Mouse (Mus musculus) midbrain, embryonic 13.5 days (tissue): ENCODE measurements around the gene Vmn1r193. TPM values are rescaled to one million over a fixed set of nuclear protein-coding genes. Genes with fewer than 3 reads are reported as not detected.
"Not testable (repeated sequence)": the region's sequence is repeated elsewhere in the genome, so short reads cannot be mapped to it uniquely, and the experiment has no call there.

Experiments used
- ATAC-seq: fragments of 200-750 bp; cut with Nextera tagmentation; 2 replicates; pipeline ENCODE4 v1.8.0; 2017; ENCODE audit warnings: mild to moderate bottlenecking, moderate TSS enrichment, moderate library complexity
- H3K27ac ChIP-seq: fragments of 300-500 bp; sonication (generic); 2 replicates; pipeline ENCODE4 v1.5.1; 2015; ENCODE audit warnings: inconsistent platforms, mild to moderate bottlenecking, moderate library complexity
- H3K27me3 ChIP-seq: fragments of 300-500 bp; sonication (generic); 2 replicates; pipeline ENCODE4 v1.6.1; 2015; ENCODE audit warnings: mild to moderate bottlenecking, inconsistent platforms
- H3K36me3 ChIP-seq: fragments of 300-500 bp; sonication (generic); 2 replicates; pipeline ENCODE4 v1.6.1; 2015; ENCODE audit warnings: mild to moderate bottlenecking, inconsistent platforms
- H3K4me1 ChIP-seq: fragments of 300-500 bp; sonication (generic); replicated peaks from 2 replicates; pipeline ENCODE4 v1.6.1; 2015; ENCODE audit warnings: inconsistent platforms
- H3K4me2 ChIP-seq: fragments of 300-500 bp; sonication (generic); replicated peaks from 2 replicates; pipeline ENCODE4 v1.6.1; 2015; ENCODE audit warnings: moderate library complexity, mild to moderate bottlenecking, inconsistent platforms
- H3K4me3 ChIP-seq: fragments of 300-500 bp; sonication (generic); replicated peaks from 2 replicates; pipeline ENCODE4 v1.5.1; 2015; ENCODE audit warnings: mild to moderate bottlenecking, inconsistent platforms
- H3K9ac ChIP-seq: fragments of 300-500 bp; sonication (generic); replicated peaks from 2 replicates; pipeline ENCODE4 v1.6.1; 2015; ENCODE audit warnings: mild to moderate bottlenecking, inconsistent platforms
- H3K9me3 ChIP-seq: fragments of 300-500 bp; sonication (generic); 2 replicates; pipeline ENCODE4 v1.6.1; 2016; ENCODE audit warnings: mild to moderate bottlenecking, inconsistent platforms
- WGBS: fragments of 180-500 bp; shearing (Covaris S2); methylation state at CpG from one replicate; pipeline ENCODE4 v1.1.7; 2015; 5-methylcytosine and 5-hydroxymethylcytosine counted together
- microRNA-seq: library from miRNA; unstranded; fragments of <30 nt; microRNA quantifications from one replicate; pipeline ENCODE4, GENCODE M21; 2016
- polyA plus RNA-seq: library from polyadenylated mRNA; unstranded; fragments of >200 nt; fragmentation: Nextera tagmentation; extraction: Ambion mirVana; gene quantifications from 2 replicates; pipeline ENCODE4 v1.2.1, GENCODE M21; 2015

Gene Vmn1r193
- polyA plus RNA-seq = not detected in 2 replicates

DNA sequence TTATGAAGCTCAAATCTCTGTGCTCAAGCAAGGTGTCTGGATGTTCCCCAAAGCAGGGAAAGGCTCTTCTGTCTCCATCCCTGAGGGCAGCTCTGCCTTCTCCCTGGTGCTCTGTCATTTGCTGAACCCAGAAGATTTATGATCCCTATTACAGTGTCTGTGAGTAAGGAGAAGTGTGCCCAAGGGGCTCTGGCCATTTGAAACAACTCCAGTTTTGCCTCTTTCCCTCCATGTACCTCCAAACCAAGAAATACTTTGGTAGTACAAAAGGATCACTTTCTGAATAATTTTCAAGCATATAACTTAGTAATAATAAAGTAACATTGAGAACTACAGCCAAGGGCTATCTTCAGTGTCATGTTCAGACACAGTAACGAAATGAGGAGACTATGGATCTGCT, at the start of gene Vmn1r193:
Gene Vmn1r193, minus strand, starts transcription at position 101 of the 400 bp plus-strand sequence.
- WGBS = 85% methylated on average over 1 of the region's 1 CpGs
- H3K9me3 ChIP-seq, H3K4me1 ChIP-seq, H3K27ac ChIP-seq, H3K27me3 ChIP-seq, H3K4me3 ChIP-seq, H3K36me3 ChIP-seq, ATAC-seq, H3K9ac ChIP-seq, H3K4me2 ChIP-seq: not testable (repeated sequence)

DNA sequence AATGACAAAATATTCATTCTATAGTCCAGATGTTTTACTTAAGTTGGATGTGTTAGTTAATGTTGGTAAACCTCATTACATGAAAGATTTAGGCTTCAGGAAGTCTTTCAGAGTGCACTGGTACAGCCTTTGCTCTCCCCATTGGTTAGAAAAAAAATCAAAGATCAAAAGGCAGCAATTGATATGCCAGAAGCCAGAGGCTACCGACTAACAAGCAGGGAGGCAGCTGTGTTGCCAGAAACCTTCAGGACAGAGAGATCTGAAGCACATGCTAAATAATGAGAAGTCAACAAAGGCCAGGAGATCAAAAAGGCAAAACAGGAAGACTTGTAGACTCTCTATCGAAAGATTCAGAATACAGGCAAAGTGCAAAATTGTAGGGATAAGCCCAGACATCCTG, 48.8 kb upstream of the Vmn1r193 start:
- ATAC-seq = peak; percentile 85
- WGBS = 26% methylated on average over 2 of the region's 2 CpGs
- Histone ChIP-seq H3K27ac (no peak overlapping the region), H3K9me3 (no peaks in the 10 kb centered on the region), H3K4me1 (peaks cover 8% of the 10 kb centered on the region; the same call in 1 of the 2 replicates), H3K36me3 (no peaks in the 10 kb centered on the region), H3K9ac (no peak overlapping the region), H3K27me3 (no peaks in the 10 kb centered on the region), H3K4me3 (no peak overlapping the region), H3K4me2 (no peak overlapping the region)

DNA sequence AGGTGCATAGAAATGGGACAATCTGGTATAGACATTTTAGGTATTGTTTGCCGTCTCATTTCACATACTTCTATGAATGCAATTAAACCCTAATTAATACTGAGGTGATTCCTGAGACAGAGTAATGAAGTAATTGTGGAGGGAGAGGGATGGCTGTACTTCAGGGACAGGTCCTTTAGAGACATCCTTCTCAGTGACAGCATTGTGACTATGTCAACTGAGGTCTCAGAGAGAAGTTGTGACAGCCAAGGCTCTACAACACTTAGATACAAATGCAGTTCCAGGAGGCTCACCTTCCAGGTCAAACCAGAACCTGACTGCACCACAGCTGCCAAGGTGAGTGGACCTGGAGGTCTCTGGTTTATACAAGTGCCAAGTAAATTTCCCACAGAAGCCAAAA, 47.3 kb upstream of the Vmn1r193 start, which contains the start of gene Vmn1r195:
Gene Vmn1r195, plus strand, starts transcription at position 301 of the 400 bp plus-strand sequence.
- H3K4me1 ChIP-seq, H3K9me3 ChIP-seq, H3K9ac ChIP-seq, ATAC-seq, H3K4me2 ChIP-seq, H3K27ac ChIP-seq, H3K36me3 ChIP-seq, H3K4me3 ChIP-seq, H3K27me3 ChIP-seq: not testable (repeated sequence)
- WGBS = 93% methylated on average over 1 of the region's 1 CpGs

DNA sequence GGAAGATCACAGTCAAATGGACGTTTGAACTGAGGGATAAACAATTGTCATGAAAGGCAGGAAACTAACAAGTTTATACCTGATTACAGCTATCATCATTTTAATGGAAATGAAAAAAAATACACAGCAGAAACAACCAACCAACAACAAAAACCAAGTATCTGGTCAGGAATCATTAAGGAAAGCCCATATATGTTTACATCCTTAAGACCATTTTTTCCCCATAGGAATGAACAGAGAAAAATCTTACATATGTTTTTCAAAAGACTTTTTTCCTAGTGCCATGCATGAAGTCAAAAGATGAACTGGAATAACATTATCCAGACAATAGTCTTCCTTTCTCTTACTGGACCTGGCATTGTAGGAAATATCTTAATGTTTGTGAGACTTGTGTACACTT, 21.0 kb upstream of the Vmn1r193 start, which contains the start of gene Vmn1r194:
Gene Vmn1r194, plus strand, starts transcription at position 301 of the 400 bp plus-strand sequence.
- no peak within 1 kb of the TSS for H3K9ac ChIP-seq
- 67% methylated on average over 1 of the region's 1 CpGs for WGBS

DNA sequence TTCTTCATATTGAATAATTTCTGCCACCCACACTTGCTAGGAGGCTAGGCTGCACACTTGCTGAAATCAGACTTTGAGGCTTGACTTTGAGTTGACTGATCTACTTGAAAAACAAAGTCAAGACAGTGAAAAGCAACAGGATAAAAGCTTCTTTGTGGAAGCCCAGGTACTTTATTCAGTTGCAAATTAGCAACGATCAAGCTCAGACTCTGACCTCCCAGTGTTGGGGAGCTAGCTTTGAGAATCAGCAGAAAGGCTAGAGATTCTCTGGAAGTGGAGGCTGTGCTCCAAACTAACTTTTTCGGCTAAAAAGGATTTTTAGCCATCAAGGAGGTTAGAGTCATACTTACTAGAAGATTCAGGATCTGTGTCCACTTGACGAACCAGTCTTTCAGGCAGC, 30.2 kb downstream of the Vmn1r193 start:
- H3K4me1 ChIP-seq, H3K36me3 ChIP-seq, H3K27ac ChIP-seq, H3K4me2 ChIP-seq, H3K9ac ChIP-seq, H3K4me3 ChIP-seq, H3K27me3 ChIP-seq, ATAC-seq, H3K9me3 ChIP-seq: not testable (repeated sequence)
- WGBS = 60% methylated on average over 3 of the region's 3 CpGs

More for the DNA sequence above, 21.0 kb upstream of the Vmn1r193 start, which contains the start of gene Vmn1r194:
- Histone ChIP-seq H3K36me3 (no peaks in the 10 kb centered on the region), H3K4me3 (no peak within 1 kb of the TSS), H3K27me3 (no peaks in the 10 kb centered on the region), H3K27ac (no peak within 1 kb of the TSS), H3K4me1 (no peaks in the 10 kb centered on the region), H3K4me2 (no peak within 1 kb of the TSS), H3K9me3 (no peaks in the 10 kb centered on the region)
- no peak for ATAC-seq

DNA sequence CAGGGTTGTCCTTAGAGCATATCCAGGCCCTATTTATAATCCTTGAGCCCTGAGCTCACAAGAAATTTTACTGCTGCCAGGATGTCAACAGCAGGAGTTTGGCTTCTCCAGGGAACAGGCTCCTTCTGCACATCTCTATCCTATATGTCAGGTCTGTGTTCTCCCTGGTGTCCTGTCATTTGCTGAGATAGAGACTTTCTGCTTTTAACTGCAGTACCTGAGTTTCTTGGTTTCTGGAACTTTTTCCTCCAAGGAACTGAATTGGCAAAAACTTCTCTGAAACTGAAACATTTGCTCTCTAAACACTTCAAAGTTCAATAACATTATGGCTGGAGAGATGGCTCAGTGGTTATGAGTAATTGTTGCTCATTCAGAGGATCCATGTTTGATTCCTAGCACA, 31.9 kb downstream of the Vmn1r193 start, which contains the start of gene Vmn1r192:
Gene Vmn1r192, minus strand, starts transcription at position 101 of the 400 bp plus-strand sequence.
- H3K36me3 ChIP-seq = no peaks in the 10 kb centered on the region
- ATAC-seq = no peak
- no peaks in the 10 kb centered on the region for H3K27me3 ChIP-seq
- no peak within 1 kb of the TSS for H3K9ac ChIP-seq
- no peaks in the 10 kb centered on the region for H3K9me3 ChIP-seq
- H3K4me1 ChIP-seq = no peaks in the 10 kb centered on the region
- H3K4me2 ChIP-seq = no peak within 1 kb of the TSS
- H3K27ac ChIP-seq = no peak within 1 kb of the TSS
- H3K4me3 ChIP-seq = no peak within 1 kb of the TSS

DNA sequence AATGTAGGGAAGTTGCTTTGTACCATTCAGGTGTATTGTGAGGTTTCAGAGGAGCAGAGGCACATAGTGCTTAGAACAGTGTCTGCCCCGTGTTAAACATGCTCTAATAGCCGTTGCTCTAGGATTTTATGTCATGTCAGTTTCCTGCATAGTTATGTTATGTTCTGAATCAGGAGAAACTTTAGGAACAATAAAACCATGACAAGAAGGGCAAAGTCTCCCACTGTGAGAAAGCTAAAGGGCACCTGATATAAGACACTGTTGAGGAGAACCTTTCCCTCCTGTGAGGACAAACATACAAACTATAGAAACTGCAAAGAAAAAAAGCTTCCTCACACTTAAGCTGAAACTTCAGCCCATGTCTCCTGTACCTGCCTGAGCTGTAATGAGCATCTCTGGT, 32.6 kb downstream of the Vmn1r193 start:
- Histone ChIP-seq H3K36me3 (no peaks in the 10 kb centered on the region), H3K9me3 (no peaks in the 10 kb centered on the region), H3K4me2 (no peak overlapping the region), H3K27me3 (no peaks in the 10 kb centered on the region), H3K4me1 (no peaks in the 10 kb centered on the region), H3K27ac (no peak overlapping the region), H3K9ac (no peak overlapping the region), H3K4me3 (no peak overlapping the region)
- ATAC-seq = no peak
- 83% methylated on average over 2 of the region's 2 CpGs for WGBS

DNA sequence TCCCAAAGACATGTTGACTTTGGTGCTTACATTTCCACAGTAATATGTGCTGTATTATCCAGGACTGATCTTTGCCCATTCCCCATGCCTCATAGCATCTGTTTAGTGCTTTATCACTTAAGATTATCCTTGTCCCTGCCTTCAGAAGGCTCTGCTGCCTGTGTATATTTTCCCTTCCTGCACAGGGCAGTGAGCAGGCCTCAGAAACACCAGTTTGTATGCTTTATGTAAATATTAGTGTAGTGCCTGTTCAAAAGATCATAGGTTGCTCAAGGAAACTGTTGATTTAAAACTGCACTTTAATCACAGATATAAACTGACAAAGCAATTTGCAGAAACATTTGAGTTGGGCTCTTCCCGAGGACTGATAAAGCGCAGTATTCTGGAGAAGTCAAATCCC, 33.6 kb downstream of the Vmn1r193 start:
- ATAC-seq = no peak
- H3K4me3 ChIP-seq = no peak overlapping the region
- no peaks in the 10 kb centered on the region for H3K27me3 ChIP-seq
- H3K4me1 ChIP-seq = no peaks in the 10 kb centered on the region
- H3K9ac ChIP-seq = no peak overlapping the region
- H3K9me3 ChIP-seq = no peaks in the 10 kb centered on the region
- WGBS = 92% methylated on average over 2 of the region's 2 CpGs
- no peak overlapping the region for H3K27ac ChIP-seq
- H3K4me2 ChIP-seq = no peak overlapping the region
- H3K36me3 ChIP-seq = no peaks in the 10 kb centered on the region

DNA sequence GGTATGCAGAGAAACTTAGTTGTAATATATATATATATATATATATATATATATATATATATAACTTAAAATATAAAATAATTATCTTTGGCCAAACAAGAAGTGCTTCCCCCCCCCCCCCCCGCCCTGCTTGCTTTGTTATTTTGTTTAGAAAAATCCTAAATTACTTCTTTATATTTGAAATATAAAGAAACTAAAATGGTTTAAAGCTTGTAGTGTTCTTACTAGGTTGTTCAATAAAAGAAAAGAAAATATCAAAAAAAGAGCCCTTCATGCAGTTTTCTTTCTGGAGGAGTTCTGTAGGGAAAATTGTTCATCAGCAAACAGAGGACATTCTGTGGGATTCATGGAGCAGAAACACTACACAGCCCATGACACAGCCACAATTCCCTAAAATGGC, 39.1 kb downstream of the Vmn1r193 start, which contains the start of gene Vmn1r191:
Gene Vmn1r191, minus strand, starts transcription at position 101 of the 400 bp plus-strand sequence.
- ATAC-seq = no peak
- Histone ChIP-seq H3K27me3 (no peaks in the 10 kb centered on the region), H3K9ac (no peak within 1 kb of the TSS), H3K4me3 (no peak within 1 kb of the TSS), H3K4me1 (no peaks in the 10 kb centered on the region), H3K9me3 (no peaks in the 10 kb centered on the region), H3K4me2 (no peak within 1 kb of the TSS), H3K36me3 (no peaks in the 10 kb centered on the region), H3K27ac (no peak within 1 kb of the TSS)
- 64% methylated on average over 1 of the region's 1 CpGs for WGBS

DNA sequence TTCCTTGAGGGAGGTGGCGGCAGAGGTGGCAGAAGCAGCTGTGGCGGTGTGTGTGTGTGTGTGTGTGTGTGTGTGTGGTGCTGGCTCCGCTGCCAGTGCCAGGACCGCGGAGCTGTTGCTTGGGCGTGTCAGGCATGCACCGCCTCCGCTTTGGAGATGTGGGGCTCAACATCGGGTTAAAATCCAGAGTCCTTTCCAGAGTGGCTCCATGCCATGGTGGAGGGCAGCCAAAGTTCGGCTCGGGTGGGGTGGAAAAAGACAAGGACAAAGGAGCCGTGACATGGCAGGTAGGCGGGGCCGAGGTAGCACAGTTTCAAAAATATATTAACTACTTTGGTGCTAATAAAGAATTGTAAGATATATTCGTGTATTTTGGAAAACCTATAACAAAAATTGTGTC, 54.5 kb downstream of the Vmn1r193 start:
- ATAC-seq = no peak
- WGBS = 93% methylated on average over 15 of the region's 15 CpGs
- Histone ChIP-seq H3K4me2 (no peak overlapping the region), H3K27me3 (no peaks in the 10 kb centered on the region), H3K36me3 (no peaks in the 10 kb centered on the region), H3K9ac (no peak overlapping the region), H3K27ac (no peak overlapping the region), H3K4me3 (no peak overlapping the region), H3K4me1 (no peaks in the 10 kb centered on the region), H3K9me3 (peaks cover 6% of the 10 kb centered on the region)

Small RNA genes lying within 50 kb of the gene (microRNA-seq; reads per million reads assigned to microRNA genes)
- not detected for gene Gm23282
- not detected for gene Gm25084

Other genes starting within 250 kb of the Vmn1r193 start
- not detected in 2 replicates for gene Pom121l2, start 242.0 kb downstream of the Vmn1r193 start, polyA plus RNA-seq
- gene Prss16, start 213.4 kb downstream of the Vmn1r193 start, polyA plus RNA-seq = not detected in 2 replicates
- 6.2 TPM in 1 of 2 replicates, not detected in the other for gene Hist1h2ah, start 187.6 kb downstream of the Vmn1r193 start, polyA plus RNA-seq
- gene Hist1h2bk, start 187.3 kb downstream of the Vmn1r193 start, polyA plus RNA-seq = 4.0 and 5.5 TPM in 2 replicates
- gene Hist1h4i, start 181.8 kb downstream of the Vmn1r193 start, polyA plus RNA-seq = 18.1 and 20.1 TPM in 2 replicates
- gene Hist1h2ag, start 180.2 kb downstream of the Vmn1r193 start, polyA plus RNA-seq = 17.7 and 21.2 TPM in 2 replicates
- 7.6 and 8.3 TPM in 2 replicates for gene Hist1h2bj, start 179.9 kb downstream of the Vmn1r193 start, polyA plus RNA-seq
- not detected in 2 replicates for gene Vmn1r188, start 138.7 kb downstream of the Vmn1r193 start, polyA plus RNA-seq
- gene Vmn1r189, start 117.3 kb downstream of the Vmn1r193 start, polyA plus RNA-seq = not detected in 2 replicates
- gene Vmn1r191, start 39.2 kb downstream of the Vmn1r193 start, polyA plus RNA-seq = not detected in 2 replicates
- not detected in 2 replicates for gene Vmn1r192, start 32.0 kb downstream of the Vmn1r193 start, polyA plus RNA-seq
- not detected in 2 replicates for gene Vmn1r194, start 21.1 kb upstream of the Vmn1r193 start, polyA plus RNA-seq
- gene Vmn1r195, start 47.4 kb upstream of the Vmn1r193 start, polyA plus RNA-seq = not detected in 2 replicates
- not detected in 2 replicates for gene Vmn1r196, start 66.8 kb upstream of the Vmn1r193 start, polyA plus RNA-seq
- gene Vmn1r197, start 101.4 kb upstream of the Vmn1r193 start, polyA plus RNA-seq = not detected in 2 replicates
- not detected in 2 replicates for gene Vmn1r198, start 127.2 kb upstream of the Vmn1r193 start, polyA plus RNA-seq
- not detected in 2 replicates for gene Vmn1r199, start 156.7 kb upstream of the Vmn1r193 start, polyA plus RNA-seq
- 0.05 TPM in 1 of 2 replicates, not detected in the other for gene Vmn1r200, start 167.2 kb upstream of the Vmn1r193 start, polyA plus RNA-seq
- not detected in 2 replicates for gene Vmn1r201, start 248.8 kb upstream of the Vmn1r193 start, polyA plus RNA-seq